Mouse (Mus musculus) cortical plate, adult 2 months (tissue): ENCODE measurements around the gene Ppp1r12c.

Experiments
- CTCF ChIP-seq: fragments of 200-500 bp; IDR thresholded peaks from 2 replicates; pipeline ENCODE4 v1.5.1; 2011; ENCODE audit warnings: mild to moderate bottlenecking, control low read depth, low read length; ENCODE audit not compliant: insufficient read depth; ENCODE audit errors: extremely low read depth
- POLR2A ChIP-seq: fragments of 200-500 bp; IDR thresholded peaks from 2 replicates; pipeline ENCODE4 v1.6.1; 2011; ENCODE audit warnings: mild to moderate bottlenecking, low read length, control low read depth; ENCODE audit not compliant: insufficient read depth; ENCODE audit errors: extremely low read depth

- no peak for TF ChIP-seq POLR2A
- no peak for TF ChIP-seq CTCF
These were observed 15.0 kb upstream of the Ppp1r12c start, which contains the start of gene Tnnt1 for GRCm38 (mm10) chr7:4516332-4517050.
